Mouse (Mus musculus) intestine, embryonic 15.5 days (tissue): ENCODE results near the gene Pan3. TPM values are rescaled to one million over a fixed set of nuclear protein-coding genes. Genes with fewer than 3 reads are reported as not detected.
A peak's percentile ranks its signal among the peaks of the same experiment; 100 is the strongest.
"Not testable (repeated sequence)": the region's sequence is repeated elsewhere in the genome, so short reads cannot be mapped to it uniquely, and the experiment has no call there.

Experiments used
- ATAC-seq: fragments of 200-750 bp; cut with Nextera tagmentation; 2 replicates; pipeline ENCODE4 v1.8.0; 2017; ENCODE audit warnings: moderate TSS enrichment, moderate library complexity
- H3K27ac ChIP-seq: fragments of 300-500 bp; sonication (generic); 2 replicates; pipeline ENCODE4 v1.5.1; 2015; ENCODE audit warnings: mild to moderate bottlenecking, inconsistent platforms
- H3K27me3 ChIP-seq: fragments of 300-500 bp; sonication (generic); replicated peaks from 2 replicates; pipeline ENCODE4 v1.6.1; 2015; ENCODE audit warnings: inconsistent platforms
- H3K36me3 ChIP-seq: fragments of 300-500 bp; sonication (generic); 2 replicates; pipeline ENCODE4 v1.6.1; 2015; ENCODE audit warnings: inconsistent platforms
- H3K4me1 ChIP-seq: fragments of 300-500 bp; sonication (generic); replicated peaks from 2 replicates; pipeline ENCODE4 v1.6.1; 2015; ENCODE audit warnings: inconsistent platforms
- H3K4me2 ChIP-seq: fragments of 300-500 bp; sonication (generic); replicated peaks from 2 replicates; pipeline ENCODE4 v1.6.1; 2015; ENCODE audit warnings: mild to moderate bottlenecking, inconsistent platforms
- H3K4me3 ChIP-seq: fragments of 300-500 bp; sonication (generic); replicated peaks from 2 replicates; pipeline ENCODE4 v1.5.1; 2015; ENCODE audit warnings: inconsistent platforms
- H3K9ac ChIP-seq: fragments of 300-500 bp; sonication (generic); 2 replicates; pipeline ENCODE4 v1.6.1; 2015; ENCODE audit warnings: inconsistent platforms
- H3K9me3 ChIP-seq: fragments of 300-500 bp; sonication (generic); 2 replicates; pipeline ENCODE4 v1.6.1; 2016; ENCODE audit warnings: inconsistent platforms
- WGBS: fragments of 180-500 bp; shearing (Covaris S2); methylation state at CpG from one replicate; pipeline ENCODE4 v1.1.7; 2015; 5-methylcytosine and 5-hydroxymethylcytosine counted together
- polyA plus RNA-seq: library from polyadenylated mRNA; unstranded; fragments of >200 nt; fragmentation: Nextera tagmentation; extraction: Ambion mirVana; gene quantifications from 2 replicates; pipeline ENCODE4 v1.2.1, GENCODE M21; 2015

Gene Pan3
- polyA plus RNA-seq, 1 experiment from 2014 or later, result 64.5 TPM

- H3K4me3 ChIP-seq, result no peak overlapping the region
- H3K9me3 ChIP-seq, result no peaks in the 10 kb centered on the region
- peaks cover 22% of the 10 kb centered on the region for H3K36me3 ChIP-seq
- no peaks in the 10 kb centered on the region for H3K4me1 ChIP-seq
- ATAC-seq, result 0 out of 2 replicates have a peak, but pooled peaks have one; percentile 45
- WGBS, result 72% methylated on average over 11 of the region's 11 CpGs
- H3K27ac ChIP-seq, result no peak overlapping the region
- H3K4me2 ChIP-seq, result no peak overlapping the region
- H3K9ac ChIP-seq, result no peak overlapping the region
- no peaks in the 10 kb centered on the region for H3K27me3 ChIP-seq
Observed at GRCm38 (mm10) chr5:147545731-147546241, 115.8 kb downstream of the Pan3 start.

- Histone ChIP-seq H3K27ac (no peak overlapping the region), H3K4me2 (no peak overlapping the region), H3K27me3 (no peaks in the 10 kb centered on the region), H3K9ac (no peak overlapping the region), H3K4me3 (no peak overlapping the region), H3K4me1 (no peaks in the 10 kb centered on the region), H3K9me3 (no peaks in the 10 kb centered on the region), H3K36me3 (peaks cover 17% of the 10 kb centered on the region)
- 92% methylated on average over 12 of the region's 12 CpGs for WGBS
- ATAC-seq, result no peak
Observed at GRCm38 (mm10) chr5:147549016-147549755, 119.2 kb downstream of the Pan3 start.

- no peak for ATAC-seq
- Histone ChIP-seq H3K36me3 (peaks cover 9% of the 10 kb centered on the region; the same call in 1 of the 2 replicates), H3K9ac (no peak overlapping the region), H3K27me3 (no peaks in the 10 kb centered on the region), H3K27ac (no peak overlapping the region), H3K4me2 (no peak overlapping the region), H3K9me3 (no peaks in the 10 kb centered on the region), H3K4me1 (no peaks in the 10 kb centered on the region), H3K4me3 (no peak overlapping the region)
- WGBS, result 82% methylated on average over 13 of the region's 13 CpGs
Observed at GRCm38 (mm10) chr5:147551879-147552627, 122.1 kb downstream of the Pan3 start.

GRCm38 (mm10) chr5:147557641-147558040 is 127.7 kb downstream of the Pan3 start:
- not testable (repeated sequence) for ATAC-seq, H3K36me3 ChIP-seq, H3K9me3 ChIP-seq, H3K4me3 ChIP-seq, H3K4me1 ChIP-seq, H3K4me2 ChIP-seq, H3K27me3 ChIP-seq, H3K27ac ChIP-seq, H3K9ac ChIP-seq
- 66% methylated on average over 6 of the region's 6 CpGs for WGBS

GRCm38 (mm10) chr5:147563511-147564139 is 133.7 kb downstream of the Pan3 start:
- no peaks in the 10 kb centered on the region for H3K36me3 ChIP-seq
- H3K9me3 ChIP-seq, result no peaks in the 10 kb centered on the region
- no peak overlapping the region for H3K9ac ChIP-seq
- no peaks in the 10 kb centered on the region; the same call in 1 of the 2 replicates for H3K4me1 ChIP-seq
- peak overlapping the region; percentile 59 for H3K4me2 ChIP-seq
- WGBS, result 46% methylated on average over 18 of the region's 18 CpGs
- H3K4me3 ChIP-seq, result peak overlapping the region; percentile 13
- no peak overlapping the region for H3K27ac ChIP-seq
- ATAC-seq, result peak; percentile 88
- H3K27me3 ChIP-seq, result no peaks in the 10 kb centered on the region

GRCm38 (mm10) chr5:147564140-147564590 is 134.2 kb downstream of the Pan3 start:
- H3K4me2 ChIP-seq, result peak overlapping the region; percentile 59
- H3K4me3 ChIP-seq, result peak overlapping the region; percentile 13
- WGBS, result 24% methylated on average over 16 of the region's 16 CpGs
- H3K9ac ChIP-seq, result no peak overlapping the region
- no peaks in the 10 kb centered on the region for H3K36me3 ChIP-seq
- H3K27ac ChIP-seq, result no peak overlapping the region
- ATAC-seq, result peak; percentile 80
- no peaks in the 10 kb centered on the region for H3K9me3 ChIP-seq
- no peaks in the 10 kb centered on the region for H3K27me3 ChIP-seq
- H3K4me1 ChIP-seq, result no peaks in the 10 kb centered on the region; the same call in 1 of the 2 replicates

- Histone ChIP-seq H3K9ac (no peak overlapping the region), H3K36me3 (no peaks in the 10 kb centered on the region), H3K27me3 (no peaks in the 10 kb centered on the region), H3K27ac (no peak overlapping the region), H3K4me3 (no peak overlapping the region), H3K4me2 (no peak overlapping the region), H3K4me1 (no peaks in the 10 kb centered on the region; the same call in 1 of the 2 replicates), H3K9me3 (no peaks in the 10 kb centered on the region)
- ATAC-seq, result no peak
- 83% methylated on average over 7 of the region's 7 CpGs for WGBS
Observed at GRCm38 (mm10) chr5:147565444-147565843, 135.5 kb downstream of the Pan3 start.

GRCm38 (mm10) chr5:147566335-147566734 is 136.4 kb downstream of the Pan3 start:
- H3K36me3 ChIP-seq, result no peaks in the 10 kb centered on the region
- no peak overlapping the region for H3K27ac ChIP-seq
- no peak overlapping the region for H3K4me2 ChIP-seq
- no peak overlapping the region for H3K4me3 ChIP-seq
- H3K9me3 ChIP-seq, result no peaks in the 10 kb centered on the region
- 45% methylated on average over 7 of the region's 7 CpGs for WGBS
- H3K9ac ChIP-seq, result no peak overlapping the region
- no peaks in the 10 kb centered on the region; the same call in 1 of the 2 replicates for H3K4me1 ChIP-seq
- H3K27me3 ChIP-seq, result no peaks in the 10 kb centered on the region
- ATAC-seq, result no peak

GRCm38 (mm10) chr5:147572695-147573094 is 142.7 kb downstream of the Pan3 start:
- 86% methylated on average over 7 of the region's 7 CpGs for WGBS
- ATAC-seq, result no peak
- Histone ChIP-seq H3K4me3 (no peak overlapping the region), H3K4me1 (no peaks in the 10 kb centered on the region), H3K27ac (no peak overlapping the region), H3K36me3 (no peaks in the 10 kb centered on the region), H3K4me2 (no peak overlapping the region), H3K9ac (no peak overlapping the region), H3K9me3 (no peaks in the 10 kb centered on the region), H3K27me3 (no peaks in the 10 kb centered on the region)

GRCm38 (mm10) chr5:147573555-147573954 is 143.6 kb downstream of the Pan3 start:
- H3K4me2 ChIP-seq, result no peak overlapping the region
- H3K9me3 ChIP-seq, result no peaks in the 10 kb centered on the region
- WGBS, result 78% methylated on average over 1 of the region's 1 CpGs
- H3K27me3 ChIP-seq, result no peaks in the 10 kb centered on the region
- no peak for ATAC-seq
- no peak overlapping the region for H3K9ac ChIP-seq
- H3K4me3 ChIP-seq, result no peak overlapping the region
- H3K4me1 ChIP-seq, result no peaks in the 10 kb centered on the region
- H3K36me3 ChIP-seq, result no peaks in the 10 kb centered on the region
- H3K27ac ChIP-seq, result no peak overlapping the region

- no peak overlapping the region for H3K4me3 ChIP-seq
- WGBS, result 65% methylated on average over 8 of the region's 8 CpGs
- ATAC-seq, result no peak
- H3K4me1 ChIP-seq, result no peaks in the 10 kb centered on the region
- no peaks in the 10 kb centered on the region for H3K27me3 ChIP-seq
- H3K36me3 ChIP-seq, result no peaks in the 10 kb centered on the region
- H3K4me2 ChIP-seq, result no peak overlapping the region
- H3K9me3 ChIP-seq, result no peaks in the 10 kb centered on the region
- no peak overlapping the region for H3K27ac ChIP-seq
- no peak overlapping the region for H3K9ac ChIP-seq
Observed at GRCm38 (mm10) chr5:147574517-147574916, 144.6 kb downstream of the Pan3 start.

- H3K9ac ChIP-seq, result no peak overlapping the region
Observed at GRCm38 (mm10) chr5:147577003-147577402, 147.0 kb downstream of the Pan3 start.

More at GRCm38 (mm10) chr5:147577003-147577402, 147.0 kb downstream of the Pan3 start:
- H3K9me3 ChIP-seq, result no peaks in the 10 kb centered on the region
- H3K4me1 ChIP-seq, result no peaks in the 10 kb centered on the region
- no peak for ATAC-seq
- H3K4me3 ChIP-seq, result no peak overlapping the region
- 62% methylated on average over 6 of the region's 6 CpGs for WGBS
- H3K4me2 ChIP-seq, result no peak overlapping the region
- no peaks in the 10 kb centered on the region for H3K27me3 ChIP-seq
- H3K27ac ChIP-seq, result no peak overlapping the region
- no peaks in the 10 kb centered on the region for H3K36me3 ChIP-seq
